Mouse (Mus musculus): Measurements from ENCODE around the gene Rbms1. TPM values are rescaled to one million over a fixed set of nuclear protein-coding genes. Genes with fewer than 3 reads are reported as not detected.

Gene Rbms1
- 39.6 and 44.9 TPM in 2 replicates for polyA plus RNA-seq (2015; fragmentation: Nextera tagmentation; extraction: Ambion mirVana)

- peaks cover 23% of the 10 kb centered on the region for H3K27me3 ChIP-seq (ENCODE audit: control insufficient read depth, insufficient read depth, low read depth, low read length)
- ATAC-seq (ENCODE audit: low read depth) = peak; percentile 20
- H3K36me3 ChIP-seq (ENCODE audit: control insufficient read depth, insufficient read depth) = no peaks in the 10 kb centered on the region
- no peaks in the 10 kb centered on the region for H3K4me1 ChIP-seq (ENCODE audit: control insufficient read depth, low read depth, low read length)
- peak within 1 kb of the TSS; percentile 53 for H3K4me2 ChIP-seq (ENCODE audit: low read depth, low read length)
- H3K4me3 ChIP-seq (ENCODE audit: low read depth, low read length) = peak within 1 kb of the TSS; percentile 64
- H3K9me3 ChIP-seq (replicated peaks; ENCODE audit: control insufficient read depth, low read length) = no peaks in the 10 kb centered on the region
- peak within 1 kb of the TSS; percentile 79 for H3K27ac ChIP-seq (ENCODE audit: low read length)
- WGBS (ENCODE audit: insufficient replicate concordance) = under 1% methylated on average over 50 of the region's 51 CpGs
- peak within 1 kb of the TSS; percentile 59 for H3K9ac ChIP-seq (ENCODE audit: low read depth, low read length)
Observed at GRCm38 (mm10) chr2:60962671-60963421, at the start of gene Rbms1. Gene Rbms1 (minus strand): TSS chr2:60963192.

- Histone ChIP-seq H3K27me3 (ENCODE audit: control insufficient read depth, insufficient read depth, low read depth, low read length) (no peaks in the 10 kb centered on the region), H3K27ac (ENCODE audit: low read length) (no peak overlapping the region), H3K36me3 (ENCODE audit: control insufficient read depth, insufficient read depth) (no peaks in the 10 kb centered on the region), H3K4me1 (ENCODE audit: control insufficient read depth, low read depth, low read length) (no peaks in the 10 kb centered on the region), H3K4me3 (ENCODE audit: low read depth, low read length) (no peak overlapping the region), H3K9ac (ENCODE audit: low read depth, low read length) (no peak overlapping the region), H3K9me3 (replicated peaks; ENCODE audit: control insufficient read depth, low read length) (no peaks in the 10 kb centered on the region), H3K4me2 (ENCODE audit: low read depth, low read length) (no peak overlapping the region)
- no peak for ATAC-seq (ENCODE audit: low read depth)
- 55% methylated on average over 3 of the region's 3 CpGs for WGBS (ENCODE audit: insufficient replicate concordance)
Observed at GRCm38 (mm10) chr2:61012249-61012828, 49.3 kb upstream of the Rbms1 start.

- H3K36me3 ChIP-seq (ENCODE audit: control insufficient read depth, insufficient read depth) = no peaks in the 10 kb centered on the region
- WGBS (ENCODE audit: insufficient replicate concordance) = 48% methylated on average over 5 of the region's 5 CpGs
- no peak overlapping the region for H3K27ac ChIP-seq (ENCODE audit: low read length)
- no peak overlapping the region for H3K4me3 ChIP-seq (ENCODE audit: low read depth, low read length)
- no peaks in the 10 kb centered on the region for H3K9me3 ChIP-seq (replicated peaks; ENCODE audit: control insufficient read depth, low read length)
- H3K27me3 ChIP-seq (ENCODE audit: control insufficient read depth, insufficient read depth, low read depth, low read length) = no peaks in the 10 kb centered on the region
- ATAC-seq (ENCODE audit: low read depth) = no peak
- H3K4me1 ChIP-seq (ENCODE audit: control insufficient read depth, low read depth, low read length) = no peaks in the 10 kb centered on the region
- H3K4me2 ChIP-seq (ENCODE audit: low read depth, low read length) = no peak overlapping the region
- no peak overlapping the region for H3K9ac ChIP-seq (ENCODE audit: low read depth, low read length)
Observed at GRCm38 (mm10) chr2:60986286-60986685, 23.3 kb upstream of the Rbms1 start.

- no peaks in the 10 kb centered on the region for H3K4me1 ChIP-seq (ENCODE audit: control insufficient read depth, low read depth, low read length)
Observed at GRCm38 (mm10) chr2:60978538-60979313, 15.7 kb upstream of the Rbms1 start.

GRCm38 (mm10) chr2:60972189-60972814 is 9.3 kb upstream of the Rbms1 start:
- Histone ChIP-seq H3K4me3 (ENCODE audit: low read depth, low read length) (no peak overlapping the region), H3K27ac (ENCODE audit: low read length) (no peak overlapping the region), H3K27me3 (ENCODE audit: control insufficient read depth, insufficient read depth, low read depth, low read length) (no peaks in the 10 kb centered on the region), H3K4me1 (ENCODE audit: control insufficient read depth, low read depth, low read length) (no peaks in the 10 kb centered on the region), H3K36me3 (ENCODE audit: control insufficient read depth, insufficient read depth) (no peaks in the 10 kb centered on the region), H3K9me3 (replicated peaks; ENCODE audit: control insufficient read depth, low read length) (no peaks in the 10 kb centered on the region), H3K4me2 (ENCODE audit: low read depth, low read length) (no peak overlapping the region), H3K9ac (ENCODE audit: low read depth, low read length) (no peak overlapping the region)
- no peak for ATAC-seq (ENCODE audit: low read depth)
- WGBS (ENCODE audit: insufficient replicate concordance) = 30% methylated on average over 7 of the region's 7 CpGs

More at GRCm38 (mm10) chr2:60978538-60979313, 15.7 kb upstream of the Rbms1 start:
- no peak overlapping the region for H3K4me3 ChIP-seq (ENCODE audit: low read depth, low read length)
- H3K27me3 ChIP-seq (ENCODE audit: control insufficient read depth, insufficient read depth, low read depth, low read length) = no peaks in the 10 kb centered on the region
- no peak overlapping the region for H3K4me2 ChIP-seq (ENCODE audit: low read depth, low read length)
- no peak overlapping the region for H3K27ac ChIP-seq (ENCODE audit: low read length)
- no peaks in the 10 kb centered on the region for H3K36me3 ChIP-seq (ENCODE audit: control insufficient read depth, insufficient read depth)
- WGBS (ENCODE audit: insufficient replicate concordance) = 7% methylated on average over 4 of the region's 4 CpGs
- no peaks in the 10 kb centered on the region for H3K9me3 ChIP-seq (replicated peaks; ENCODE audit: control insufficient read depth, low read length)
- no peak overlapping the region for H3K9ac ChIP-seq (ENCODE audit: low read depth, low read length)
- peak; percentile 72 for ATAC-seq (ENCODE audit: low read depth)

GRCm38 (mm10) chr2:60963616-60964015 is 624 bp upstream of the Rbms1 start:
- Histone ChIP-seq H3K9ac (ENCODE audit: low read depth, low read length) (peak overlapping the region; percentile 59; the same call in 1 of the 2 replicates), H3K27ac (ENCODE audit: low read length) (no peak overlapping the region), H3K9me3 (replicated peaks; ENCODE audit: control insufficient read depth, low read length) (no peaks in the 10 kb centered on the region), H3K4me2 (ENCODE audit: low read depth, low read length) (peak overlapping the region; percentile 53; the same call in 1 of the 2 replicates), H3K27me3 (ENCODE audit: control insufficient read depth, insufficient read depth, low read depth, low read length) (peaks cover 23% of the 10 kb centered on the region), H3K4me3 (ENCODE audit: low read depth, low read length) (peak overlapping the region; percentile 64), H3K36me3 (ENCODE audit: control insufficient read depth, insufficient read depth) (no peaks in the 10 kb centered on the region), H3K4me1 (ENCODE audit: control insufficient read depth, low read depth, low read length) (no peaks in the 10 kb centered on the region)
- ATAC-seq (ENCODE audit: low read depth) = no peak
- 21% methylated on average over 5 of the region's 5 CpGs for WGBS (ENCODE audit: insufficient replicate concordance)

GRCm38 (mm10) chr2:60962001-60962670 is 856 bp downstream of the Rbms1 start:
- H3K27ac ChIP-seq (ENCODE audit: low read length) = peak overlapping the region; percentile 79
- under 1% methylated on average over 61 of the region's 64 CpGs for WGBS (ENCODE audit: insufficient replicate concordance)
- H3K4me3 ChIP-seq (ENCODE audit: low read depth, low read length) = peak overlapping the region; percentile 64
- H3K4me1 ChIP-seq (ENCODE audit: control insufficient read depth, low read depth, low read length) = no peaks in the 10 kb centered on the region
- ATAC-seq (ENCODE audit: low read depth) = peak; percentile 90
- H3K27me3 ChIP-seq (ENCODE audit: control insufficient read depth, insufficient read depth, low read depth, low read length) = peaks cover 23% of the 10 kb centered on the region
- no peaks in the 10 kb centered on the region for H3K9me3 ChIP-seq (replicated peaks; ENCODE audit: control insufficient read depth, low read length)
- H3K36me3 ChIP-seq (ENCODE audit: control insufficient read depth, insufficient read depth) = no peaks in the 10 kb centered on the region
- peak overlapping the region; percentile 59 for H3K9ac ChIP-seq (ENCODE audit: low read depth, low read length)
- peak overlapping the region; percentile 53 for H3K4me2 ChIP-seq (ENCODE audit: low read depth, low read length)

GRCm38 (mm10) chr2:60961281-60961680 is 1.7 kb downstream of the Rbms1 start:
- Histone ChIP-seq H3K27me3 (ENCODE audit: control insufficient read depth, insufficient read depth, low read depth, low read length) (peaks cover 23% of the 10 kb centered on the region), H3K4me1 (ENCODE audit: control insufficient read depth, low read depth, low read length) (no peaks in the 10 kb centered on the region), H3K27ac (ENCODE audit: low read length) (0 out of 2 replicates have a peak overlapping the region, but pooled peaks have one; percentile 1), H3K9me3 (replicated peaks; ENCODE audit: control insufficient read depth, low read length) (no peaks in the 10 kb centered on the region), H3K4me3 (ENCODE audit: low read depth, low read length) (peak overlapping the region; percentile 64), H3K4me2 (ENCODE audit: low read depth, low read length) (peak overlapping the region; percentile 53; the same call in 1 of the 2 replicates), H3K9ac (ENCODE audit: low read depth, low read length) (no peak overlapping the region), H3K36me3 (ENCODE audit: control insufficient read depth, insufficient read depth) (no peaks in the 10 kb centered on the region)
- WGBS (ENCODE audit: insufficient replicate concordance) = 46% methylated on average over 5 of the region's 5 CpGs
- no peak for ATAC-seq (ENCODE audit: low read depth)
